Mouse (Mus musculus): ENCODE data around the gene Jhy. TPM values are rescaled to one million over a fixed set of nuclear protein-coding genes. Genes with fewer than 3 reads are reported as not detected.

The Jhy gene
- polyA plus RNA-seq, 1 experiment, result not detected

- Histone ChIP-seq H3ac (ENCODE audit: control insufficient read depth, insufficient read length, low read depth) (no peak overlapping the region), H3K27me3 (ENCODE audit: control insufficient read depth, insufficient read depth, insufficient read length) (peaks cover 61% of the 10 kb centered on the region), H3K79me3 (ENCODE audit: low read depth) (no peaks in the 10 kb centered on the region), H3K36me3 (ENCODE audit: control insufficient read depth, insufficient read depth) (no peaks in the 10 kb centered on the region), H3K79me2 (ENCODE audit: control insufficient read depth, insufficient read depth) (no peaks in the 10 kb centered on the region), H3K4me3 (ENCODE audit: insufficient read depth, poor library complexity, severe bottlenecking) (no peak overlapping the region)
- TF ChIP-seq MYOD1 (IDR thresholded peaks at IDR 0.05; ENCODE audit: control insufficient read depth, insufficient read length, low read depth) (no peak), MYOG (IDR thresholded peaks at IDR 0.05; ENCODE audit: control insufficient read depth, extremely low read depth, insufficient read length) (no peak), MAX (IDR thresholded peaks at IDR 0.05) (no peak), FOSL1 (IDR thresholded peaks at IDR 0.05; ENCODE audit: insufficient read depth, low read length, poor library complexity, severe bottlenecking) (no peak), CTCF (IDR thresholded peaks at IDR 0.05; ENCODE audit: control insufficient read depth, insufficient read depth, insufficient read length) (no peak), USF1 (IDR thresholded peaks at IDR 0.05; ENCODE audit: low read depth) (no peak), CEBPB (IDR thresholded peaks at IDR 0.05; ENCODE audit: low read depth) (no peak)
These were observed 84.9 kb downstream of the Jhy start for GRCm38 (mm10) chr9:40878998-40879397.

- Histone ChIP-seq H3K27me3 (ENCODE audit: control insufficient read depth, insufficient read depth, insufficient read length) (peaks cover 62% of the 10 kb centered on the region), H3K79me2 (ENCODE audit: control insufficient read depth, insufficient read depth) (no peaks in the 10 kb centered on the region), H3ac (ENCODE audit: control insufficient read depth, insufficient read length, low read depth) (no peak overlapping the region), H3K79me3 (ENCODE audit: low read depth) (no peaks in the 10 kb centered on the region), H3K4me3 (ENCODE audit: insufficient read depth, poor library complexity, severe bottlenecking) (no peak overlapping the region), H3K36me3 (ENCODE audit: control insufficient read depth, insufficient read depth) (no peaks in the 10 kb centered on the region)
- TF ChIP-seq MYOD1 (IDR thresholded peaks at IDR 0.05; ENCODE audit: control insufficient read depth, insufficient read length, low read depth), result no peak
- TF ChIP-seq USF1 (IDR thresholded peaks at IDR 0.05; ENCODE audit: low read depth), result no peak
- TF ChIP-seq CEBPB (IDR thresholded peaks at IDR 0.05; ENCODE audit: low read depth), result no peak
- TF ChIP-seq MAX (IDR thresholded peaks at IDR 0.05), result no peak
- no peak for TF ChIP-seq FOSL1 (IDR thresholded peaks at IDR 0.05; ENCODE audit: insufficient read depth, low read length, poor library complexity, severe bottlenecking)
- TF ChIP-seq CTCF (IDR thresholded peaks at IDR 0.05; ENCODE audit: control insufficient read depth, insufficient read depth, insufficient read length), result no peak
- TF ChIP-seq MYOG (IDR thresholded peaks at IDR 0.05; ENCODE audit: control insufficient read depth, extremely low read depth, insufficient read length), result no peak
These were observed 85.5 kb downstream of the Jhy start for GRCm38 (mm10) chr9:40878291-40878945.

GRCm38 (mm10) chr9:40877881-40878235 lies 86.1 kb downstream of the Jhy start:
- no peaks in the 10 kb centered on the region for H3K79me2 ChIP-seq (ENCODE audit: control insufficient read depth, insufficient read depth)
- H3K36me3 ChIP-seq (ENCODE audit: control insufficient read depth, insufficient read depth), result no peaks in the 10 kb centered on the region
- TF ChIP-seq USF1 (IDR thresholded peaks at IDR 0.05; ENCODE audit: low read depth) (no peak), MYOD1 (IDR thresholded peaks at IDR 0.05; ENCODE audit: control insufficient read depth, insufficient read length, low read depth) (no peak), MAX (IDR thresholded peaks at IDR 0.05) (no peak), FOSL1 (IDR thresholded peaks at IDR 0.05; ENCODE audit: insufficient read depth, low read length, poor library complexity, severe bottlenecking) (no peak), CTCF (IDR thresholded peaks at IDR 0.05; ENCODE audit: control insufficient read depth, insufficient read depth, insufficient read length) (no peak), CEBPB (IDR thresholded peaks at IDR 0.05; ENCODE audit: low read depth) (no peak)
- no peak overlapping the region for H3ac ChIP-seq (ENCODE audit: control insufficient read depth, insufficient read length, low read depth)
- no peaks in the 10 kb centered on the region for H3K79me3 ChIP-seq (ENCODE audit: low read depth)
- peaks cover 62% of the 10 kb centered on the region for H3K27me3 ChIP-seq (ENCODE audit: control insufficient read depth, insufficient read depth, insufficient read length)
- H3K4me3 ChIP-seq (ENCODE audit: insufficient read depth, poor library complexity, severe bottlenecking), result no peak overlapping the region

GRCm38 (mm10) chr9:40877146-40877880 lies 86.6 kb downstream of the Jhy start:
- H3K79me3 ChIP-seq (ENCODE audit: low read depth), result no peaks in the 10 kb centered on the region
- no peaks in the 10 kb centered on the region for H3K36me3 ChIP-seq (ENCODE audit: control insufficient read depth, insufficient read depth)
- no peak overlapping the region for H3K4me3 ChIP-seq (ENCODE audit: insufficient read depth, poor library complexity, severe bottlenecking)
- peaks cover 67% of the 10 kb centered on the region for H3K27me3 ChIP-seq (ENCODE audit: control insufficient read depth, insufficient read depth, insufficient read length)
- no peak overlapping the region for H3ac ChIP-seq (ENCODE audit: control insufficient read depth, insufficient read length, low read depth)
- no peaks in the 10 kb centered on the region for H3K79me2 ChIP-seq (ENCODE audit: control insufficient read depth, insufficient read depth)
- TF ChIP-seq MYOG (IDR thresholded peaks at IDR 0.05; ENCODE audit: control insufficient read depth, extremely low read depth, insufficient read length) (no peak), CEBPB (IDR thresholded peaks at IDR 0.05; ENCODE audit: low read depth) (no peak), FOSL1 (IDR thresholded peaks at IDR 0.05; ENCODE audit: insufficient read depth, low read length, poor library complexity, severe bottlenecking) (no peak), USF1 (IDR thresholded peaks at IDR 0.05; ENCODE audit: low read depth) (no peak), CTCF (IDR thresholded peaks at IDR 0.05; ENCODE audit: control insufficient read depth, insufficient read depth, insufficient read length) (no peak), MYOD1 (IDR thresholded peaks at IDR 0.05; ENCODE audit: control insufficient read depth, insufficient read length, low read depth) (no peak), MAX (IDR thresholded peaks at IDR 0.05) (no peak)

- Histone ChIP-seq H3K79me2 (ENCODE audit: control insufficient read depth, insufficient read depth) (no peaks in the 10 kb centered on the region), H3K79me3 (ENCODE audit: low read depth) (no peaks in the 10 kb centered on the region), H3K27me3 (ENCODE audit: control insufficient read depth, insufficient read depth, insufficient read length) (peaks cover 71% of the 10 kb centered on the region), H3K36me3 (ENCODE audit: control insufficient read depth, insufficient read depth) (no peaks in the 10 kb centered on the region), H3K4me3 (ENCODE audit: insufficient read depth, poor library complexity, severe bottlenecking) (no peak overlapping the region), H3ac (ENCODE audit: control insufficient read depth, insufficient read length, low read depth) (no peak overlapping the region)
- TF ChIP-seq FOSL1 (IDR thresholded peaks at IDR 0.05; ENCODE audit: insufficient read depth, low read length, poor library complexity, severe bottlenecking), result no peak
- TF ChIP-seq USF1 (IDR thresholded peaks at IDR 0.05; ENCODE audit: low read depth), result no peak
- no peak for TF ChIP-seq CEBPB (IDR thresholded peaks at IDR 0.05; ENCODE audit: low read depth)
- TF ChIP-seq MAX (IDR thresholded peaks at IDR 0.05), result no peak
- no peak for TF ChIP-seq MYOD1 (IDR thresholded peaks at IDR 0.05; ENCODE audit: control insufficient read depth, insufficient read length, low read depth)
- TF ChIP-seq CTCF (IDR thresholded peaks at IDR 0.05; ENCODE audit: control insufficient read depth, insufficient read depth, insufficient read length), result no peak
These were observed 87.2 kb downstream of the Jhy start for GRCm38 (mm10) chr9:40876693-40877092.
